Mouse (Mus musculus) kidney, postnatal 0 days (tissue): ENCODE data around the gene Platr17. TPM values are rescaled to one million over a fixed set of nuclear protein-coding genes. Genes with fewer than 3 reads are reported as not detected.

Experiments used
- ATAC-seq: fragments of 200-750 bp; cut with Nextera tagmentation; replicated peaks from 2 replicates; pipeline ENCODE4 v1.8.0; 2017; ENCODE audit warnings: low read depth, moderate number of reproducible peaks, moderate TSS enrichment, moderate library complexity; ENCODE audit not compliant: low FRiP score
- DNase-seq: peaks from one replicate; pipeline ENCODE4 v3.0.0-alpha.2; 2016; ENCODE audit warnings: low spot score
- H3K27ac ChIP-seq: fragments of 300-500 bp; sonication (generic); 2 replicates; pipeline ENCODE4 v1.5.1; 2014; ENCODE audit warnings: mild to moderate bottlenecking
- H3K27me3 ChIP-seq: fragments of 300-500 bp; sonication (generic); 2 replicates; pipeline ENCODE4 v1.6.1; 2014; ENCODE audit warnings: low read length, mixed read lengths; ENCODE audit not compliant: insufficient read depth
- H3K36me3 ChIP-seq: fragments of 300-500 bp; sonication (generic); 2 replicates; pipeline ENCODE4 v1.6.1; 2014; ENCODE audit warnings: low read length, mixed read lengths; ENCODE audit not compliant: insufficient read depth
- H3K4me1 ChIP-seq: fragments of 300-500 bp; sonication (generic); replicated peaks from 2 replicates; pipeline ENCODE4 v1.6.1; 2014; ENCODE audit warnings: antibody characterized with exemption, low read length, mixed read lengths; ENCODE audit not compliant: insufficient read depth
- H3K4me2 ChIP-seq: fragments of 300-500 bp; sonication (generic); 2 replicates; pipeline ENCODE4 v1.6.1; 2014; ENCODE audit warnings: mild to moderate bottlenecking, low read length, moderate library complexity, mixed read lengths
- H3K4me3 ChIP-seq: fragments of 300-500 bp; sonication (generic); replicated peaks from 2 replicates; pipeline ENCODE4 v1.5.1; 2014; ENCODE audit warnings: low read depth, low read length
- H3K9ac ChIP-seq: fragments of 300-500 bp; sonication (generic); 2 replicates; pipeline ENCODE4 v1.6.1; 2014; ENCODE audit warnings: low read depth, low read length
- H3K9me3 ChIP-seq: fragments of 300-500 bp; sonication (generic); replicated peaks from 2 replicates; pipeline ENCODE4 v1.6.1; 2016; ENCODE audit warnings: low read length, inconsistent platforms, mixed read lengths
- CTCF ChIP-seq: IDR thresholded peaks from 2 replicates; pipeline ENCODE4 v1.5.1; 2016; ENCODE audit warnings: antibody characterized with exemption, low read depth, mild to moderate bottlenecking, moderate library complexity
- WGBS: fragments of 180-500 bp; shearing (Covaris S2); extraction: QIAGEN DNeasy Blood & Tissue Kit; methylation state at CpG from one replicate; pipeline ENCODE4 v1.1.7; 2014; 5-methylcytosine and 5-hydroxymethylcytosine counted together
- microRNA-seq: library from miRNA; unstranded; fragments of <30 nt; microRNA quantifications from one replicate; pipeline ENCODE4, GENCODE M21; 2016
- polyA plus RNA-seq: library from polyadenylated mRNA; unstranded; fragments of >200 nt; fragmentation: Nextera tagmentation; extraction: Ambion mirVana; gene quantifications from 2 replicates; pipeline ENCODE4 v1.2.1, GENCODE M21; 2015

Gene Platr17
- polyA plus RNA-seq, 1 experiment from 2014 or later = 0.29 TPM

GRCm38 (mm10) chr17:33953961-33954565, 49.1 kb downstream of the Platr17 start:
- peak overlapping the region; percentile 91; the same call in 1 of the 2 replicates for H3K27ac ChIP-seq
- 37% methylated on average over 5 of the region's 5 CpGs for WGBS
- no peak for DNase-seq
- H3K4me1 ChIP-seq = peaks cover 29% of the 10 kb centered on the region
- H3K4me3 ChIP-seq = peak overlapping the region; percentile 94
- no peak for ATAC-seq
- H3K9me3 ChIP-seq = no peaks in the 10 kb centered on the region
- H3K4me2 ChIP-seq = peak overlapping the region; percentile 80
- no peak for TF ChIP-seq CTCF
- peaks cover 27% of the 10 kb centered on the region for H3K36me3 ChIP-seq
- peak overlapping the region; percentile 94 for H3K9ac ChIP-seq
- no peaks in the 10 kb centered on the region for H3K27me3 ChIP-seq

GRCm38 (mm10) chr17:33954646-33955554, 50.0 kb downstream of the Platr17 start:
- no peak for TF ChIP-seq CTCF
- peaks cover 29% of the 10 kb centered on the region for H3K4me1 ChIP-seq
- ATAC-seq = no peak; the same call in 1 of the 2 replicates

GRCm38 (mm10) chr17:33955555-33956214, 50.8 kb downstream of the Platr17 start, which contains the start of the genes Vps52 and Rps18:
Vps52 (plus strand) TSS chr17:33955812.
Rps18 (minus strand) TSS chr17:33956001.
- peaks cover 33% of the 10 kb centered on the region for H3K36me3 ChIP-seq
- peak; percentile 81 for ATAC-seq
- TF ChIP-seq CTCF = peak; percentile 42
- peak within 1 kb of the TSS; percentile 94 for H3K9ac ChIP-seq
- H3K9me3 ChIP-seq = no peaks in the 10 kb centered on the region
- H3K4me1 ChIP-seq = peaks cover 26% of the 10 kb centered on the region
- WGBS = under 1% methylated on average over 50 of the region's 50 CpGs
- peak within 1 kb of the TSS; percentile 84 for H3K4me2 ChIP-seq
- DNase-seq = peak; percentile 99
- H3K4me3 ChIP-seq = peak within 1 kb of the TSS; percentile 94
- H3K27ac ChIP-seq = peak within 1 kb of the TSS; percentile 91
- H3K27me3 ChIP-seq = no peaks in the 10 kb centered on the region

More at GRCm38 (mm10) chr17:33954646-33955554, 50.0 kb downstream of the Platr17 start:
- Histone ChIP-seq H3K4me3 (peak overlapping the region; percentile 94), H3K27me3 (no peaks in the 10 kb centered on the region), H3K4me2 (peak overlapping the region; percentile 80), H3K27ac (peak overlapping the region; percentile 91), H3K36me3 (peaks cover 30% of the 10 kb centered on the region), H3K9ac (peak overlapping the region; percentile 94), H3K9me3 (no peaks in the 10 kb centered on the region)
- under 1% methylated on average over 33 of the region's 33 CpGs for WGBS
- DNase-seq = peak; percentile 42

Small RNAs within 50 kb of the gene (microRNA-seq; reads per million reads assigned to microRNA genes)
- gene Gm27740 = not detected

Other genes starting within 250 kb of the Platr17 start
- 248 and 273 TPM in 2 replicates for gene Hnrnpm, start 218.3 kb upstream of the Platr17 start, polyA plus RNA-seq
- gene March2, start 186.5 kb upstream of the Platr17 start, polyA plus RNA-seq = 61.7 and 64.9 TPM in 2 replicates
- 207 and 216 TPM in 2 replicates for gene Rab11b, start 144.6 kb upstream of the Platr17 start, polyA plus RNA-seq
- gene Angptl4, start 123.3 kb upstream of the Platr17 start, polyA plus RNA-seq = 51.4 and 58.9 TPM in 2 replicates
- 57.5 and 70.4 TPM in 2 replicates for gene Kank3, start 94.6 kb upstream of the Platr17 start, polyA plus RNA-seq
- gene Rps28, start 80.6 kb upstream of the Platr17 start, polyA plus RNA-seq = 1,262 and 1,465 TPM in 2 replicates
- 574 and 620 TPM in 2 replicates for gene Ndufa7, start 80.6 kb upstream of the Platr17 start, polyA plus RNA-seq
- gene Cd320, start 62.0 kb upstream of the Platr17 start, polyA plus RNA-seq = 101 and 109 TPM in 2 replicates
- not detected in 2 replicates for gene Gm7029, start 31.3 kb upstream of the Platr17 start, polyA plus RNA-seq
- gene Kifc1, start 14.5 kb upstream of the Platr17 start, polyA plus RNA-seq = 3.4 TPM in 2 replicates
- 33.4 and 39.5 TPM in 2 replicates for gene Daxx, start 4.3 kb downstream of the Platr17 start, polyA plus RNA-seq
- gene Tapbp, start 10.8 kb downstream of the Platr17 start, polyA plus RNA-seq = 50.6 and 53.2 TPM in 2 replicates
- 19.8 TPM in 2 replicates for gene Zbtb22, start 10.8 kb downstream of the Platr17 start, polyA plus RNA-seq
- gene Rgl2, start 24.4 kb downstream of the Platr17 start, polyA plus RNA-seq = 22.2 TPM in 2 replicates
- gene Pfdn6, start 35.2 kb downstream of the Platr17 start, polyA plus RNA-seq = 147 and 150 TPM in 2 replicates
- 20.1 and 20.3 TPM in 2 replicates for gene Wdr46, start 35.5 kb downstream of the Platr17 start, polyA plus RNA-seq
- 6.7 and 8.1 TPM in 2 replicates for gene B3galt4, start 46.4 kb downstream of the Platr17 start, polyA plus RNA-seq
- gene Vps52, start 50.7 kb downstream of the Platr17 start, polyA plus RNA-seq = 37.7 and 40.7 TPM in 2 replicates
- 2,059 and 2,304 TPM in 2 replicates for gene Rps18, start 50.9 kb downstream of the Platr17 start, polyA plus RNA-seq
- 76.0 and 82.2 TPM in 2 replicates for gene H2-K1, start 95.2 kb downstream of the Platr17 start, polyA plus RNA-seq
- 17.9 and 23.3 TPM in 2 replicates for gene Ring1, start 119.5 kb downstream of the Platr17 start, polyA plus RNA-seq
- 64.9 and 65.7 TPM in 2 replicates for gene H2-Ke6, start 122.9 kb downstream of the Platr17 start, polyA plus RNA-seq
- gene Slc39a7, start 126.5 kb downstream of the Platr17 start, polyA plus RNA-seq = 149 and 165 TPM in 2 replicates
- gene Rxrb, start 126.7 kb downstream of the Platr17 start, polyA plus RNA-seq = 42.3 and 46.1 TPM in 2 replicates
- gene Col11a2, start 134.3 kb downstream of the Platr17 start, polyA plus RNA-seq = 1.4 and 1.6 TPM in 2 replicates
- 0.83 and 0.95 TPM in 2 replicates for gene H2-Oa, start 187.2 kb downstream of the Platr17 start, polyA plus RNA-seq
- 18.6 and 20.6 TPM in 2 replicates for gene H2-DMa, start 214.4 kb downstream of the Platr17 start, polyA plus RNA-seq
- 90.2 and 100 TPM in 2 replicates for gene Brd2, start 217.5 kb downstream of the Platr17 start, polyA plus RNA-seq
- 15.3 and 19.4 TPM in 2 replicates for gene H2-DMb2, start 238.2 kb downstream of the Platr17 start, polyA plus RNA-seq
- 12.9 and 13.5 TPM in 2 replicates for gene H2-DMb1, start 247.9 kb downstream of the Platr17 start, polyA plus RNA-seq